Mouse (Mus musculus): ENCODE results near the gene Lrrc26. TPM values are rescaled to one million over a fixed set of nuclear protein-coding genes. Genes with fewer than 3 reads are reported as not detected.
"Not testable (repeated sequence)": the region's sequence is repeated elsewhere in the genome, so short reads cannot be mapped to it uniquely, and the experiment has no call there.

Gene Lrrc26
- total and polyA plus RNA-seq, 2 experiments from 2014 or later, result 0.20 to 1.0 TPM

GRCm38 (mm10) chr2:25244144-25244543 lies 45.6 kb upstream of the Lrrc26 start:
- TF ChIP-seq CTCF (IDR thresholded peaks at IDR 0.05; ENCODE audit: low read depth), result no peak
- H3K36me3 ChIP-seq (ENCODE audit: insufficient read depth, low read length), result peaks cover 5% of the 10 kb centered on the region; the same call in 1 of the 2 replicates
- DNase-seq (ENCODE audit: low spot score) (no peak), ATAC-seq (no peak)
- no peak overlapping the region for H3K27ac ChIP-seq
- no peaks in the 10 kb centered on the region for H3K9me3 ChIP-seq (ENCODE audit: low read length)
- no peak overlapping the region for H3K4me2 ChIP-seq (ENCODE audit: low read depth, low read length)
- H3K4me1 ChIP-seq (ENCODE audit: insufficient read depth, low read length), result peaks cover 12% of the 10 kb centered on the region
- no peaks in the 10 kb centered on the region for H3K27me3 ChIP-seq (ENCODE audit: insufficient read depth, low read length)
- WGBS, result 91% methylated on average over 4 of the region's 4 CpGs
- H3K9ac ChIP-seq (replicated peaks; ENCODE audit: low read length), result no peak overlapping the region
- no peak overlapping the region for H3K4me3 ChIP-seq (ENCODE audit: low read length)

GRCm38 (mm10) chr2:25246183-25247072 lies 43.3 kb upstream of the Lrrc26 start, which contains the start of gene AL732309.1:
AL732309.1 (minus strand) TSS chr2:25246863.
- no peak for ATAC-seq
- H3K4me3 ChIP-seq (ENCODE audit: low read length), result no peak within 1 kb of the TSS
- WGBS, result 92% methylated on average over 10 of the region's 10 CpGs

GRCm38 (mm10) chr2:25252331-25252730 lies 37.4 kb upstream of the Lrrc26 start:
- Histone ChIP-seq H3K4me2 (ENCODE audit: low read depth, low read length) (no peak overlapping the region), H3K9ac (replicated peaks; ENCODE audit: low read length) (no peak overlapping the region), H3K4me1 (ENCODE audit: insufficient read depth, low read length) (peaks cover 13% of the 10 kb centered on the region), H3K27ac (no peak overlapping the region), H3K9me3 (ENCODE audit: low read length) (no peaks in the 10 kb centered on the region), H3K36me3 (ENCODE audit: insufficient read depth, low read length) (peaks cover 10% of the 10 kb centered on the region; the same call in 1 of the 2 replicates), H3K4me3 (ENCODE audit: low read length) (no peak overlapping the region), H3K27me3 (ENCODE audit: insufficient read depth, low read length) (no peaks in the 10 kb centered on the region)
- peak; percentile 54 for TF ChIP-seq CTCF (IDR thresholded peaks at IDR 0.05; ENCODE audit: low read depth)
- ATAC-seq (no peak), DNase-seq (ENCODE audit: low spot score) (no peak)
- WGBS, result 85% methylated on average over 1 of the region's 1 CpGs

More at GRCm38 (mm10) chr2:25246183-25247072, 43.3 kb upstream of the Lrrc26 start, which contains the start of gene AL732309.1:
- Histone ChIP-seq H3K36me3 (ENCODE audit: insufficient read depth, low read length) (peaks cover 13% of the 10 kb centered on the region; the same call in 1 of the 2 replicates), H3K9ac (replicated peaks; ENCODE audit: low read length) (no peak within 1 kb of the TSS), H3K4me1 (ENCODE audit: insufficient read depth, low read length) (peaks cover 7% of the 10 kb centered on the region), H3K4me2 (ENCODE audit: low read depth, low read length) (no peak within 1 kb of the TSS), H3K27me3 (ENCODE audit: insufficient read depth, low read length) (no peaks in the 10 kb centered on the region), H3K9me3 (ENCODE audit: low read length) (no peaks in the 10 kb centered on the region), H3K27ac (no peak within 1 kb of the TSS)
- TF ChIP-seq CTCF (IDR thresholded peaks at IDR 0.05; ENCODE audit: low read depth), result no peak
- DNase-seq (ENCODE audit: low spot score), result no peak

DNA sequence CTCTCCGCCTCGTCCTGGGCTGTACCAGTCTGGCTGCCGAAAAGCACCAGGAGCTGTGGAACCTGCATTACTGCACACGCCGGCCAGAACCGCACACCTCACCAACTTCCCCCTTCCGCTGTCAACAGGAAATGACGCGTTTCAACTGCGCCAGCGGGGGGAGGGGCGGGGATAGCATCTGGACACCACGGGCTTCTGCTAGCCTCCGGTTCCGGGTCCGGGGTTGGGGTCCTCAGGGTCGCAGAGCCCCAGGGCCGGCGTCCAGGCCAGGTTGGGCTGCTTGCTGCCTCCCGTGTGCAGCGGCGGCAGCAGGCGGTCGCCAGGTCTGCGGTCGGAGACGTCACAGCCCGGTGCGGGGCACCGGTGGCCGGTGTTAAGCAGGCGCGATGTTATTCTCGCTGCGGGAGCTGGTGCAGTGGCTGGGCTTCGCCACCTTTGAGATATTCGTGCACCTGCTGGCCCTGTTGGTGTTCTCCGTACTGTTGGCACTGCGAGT lies 34.4 kb upstream of the Lrrc26 start, which contains the start of gene Tmem203:
Tmem203 (plus strand) TSS at position 156 of the 496 bp plus-strand sequence.
- TF ChIP-seq CTCF (IDR thresholded peaks at IDR 0.05; ENCODE audit: low read depth), result no peak
- ATAC-seq (peak; percentile 91), DNase-seq (ENCODE audit: low spot score) (peak; percentile 94)
- Histone ChIP-seq H3K4me3 (ENCODE audit: low read length) (peak within 1 kb of the TSS; percentile 89), H3K27ac (peak within 1 kb of the TSS; percentile 84), H3K9ac (replicated peaks; ENCODE audit: low read length) (peak within 1 kb of the TSS; percentile 79), H3K36me3 (ENCODE audit: insufficient read depth, low read length) (peaks cover 10% of the 10 kb centered on the region; the same call in 1 of the 2 replicates), H3K27me3 (ENCODE audit: insufficient read depth, low read length) (no peaks in the 10 kb centered on the region), H3K4me2 (ENCODE audit: low read depth, low read length) (peak within 1 kb of the TSS; percentile 76), H3K4me1 (ENCODE audit: insufficient read depth, low read length) (peaks cover 13% of the 10 kb centered on the region), H3K9me3 (ENCODE audit: low read length) (no peaks in the 10 kb centered on the region)
- WGBS, result 0% methylated on average over 39 of the region's 39 CpGs

DNA sequence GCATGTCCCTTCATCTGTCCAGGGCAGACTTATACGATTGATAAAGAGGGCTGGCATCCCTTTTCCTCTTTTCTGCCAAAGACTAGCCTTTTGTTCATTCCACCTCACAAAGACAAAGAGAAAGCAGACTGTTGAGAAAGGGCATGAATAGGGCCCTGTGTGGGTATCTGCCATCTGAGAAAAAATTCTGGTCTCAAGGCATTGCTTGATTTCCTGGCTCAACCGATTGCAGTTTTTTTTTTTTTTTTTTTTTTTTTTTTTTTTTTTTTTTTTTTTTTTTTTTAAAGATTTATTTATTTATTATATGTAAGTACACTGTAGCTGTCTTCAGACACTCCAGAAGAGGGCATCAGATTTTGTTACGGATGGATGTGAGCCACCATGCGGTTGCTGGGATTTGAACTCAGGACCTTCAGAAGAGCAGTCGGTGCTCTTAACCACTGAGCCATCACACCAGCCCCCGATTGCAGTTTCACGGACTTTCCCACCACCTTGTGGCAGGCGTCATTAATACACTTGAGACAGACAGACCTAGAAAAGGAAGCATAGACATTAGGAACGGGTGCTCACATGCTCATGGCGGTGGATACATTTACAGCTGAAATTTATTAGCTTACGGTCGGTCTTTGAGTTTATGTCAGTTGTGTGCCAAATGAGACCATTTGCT lies 33.1 kb upstream of the Lrrc26 start:
- H3K27ac ChIP-seq; H3K9me3 ChIP-seq (ENCODE audit: low read length); H3K36me3 ChIP-seq (ENCODE audit: insufficient read depth, low read length); ATAC-seq; H3K27me3 ChIP-seq (ENCODE audit: insufficient read depth, low read length); DNase-seq (ENCODE audit: low spot score): not testable (repeated sequence)
- Histone ChIP-seq H3K4me3 (ENCODE audit: low read length) (peak overlapping the region; percentile 89), H3K9ac (replicated peaks; ENCODE audit: low read length) (peak overlapping the region; percentile 79), H3K4me1 (ENCODE audit: insufficient read depth, low read length) (peaks cover 13% of the 10 kb centered on the region), H3K4me2 (ENCODE audit: low read depth, low read length) (peak overlapping the region; percentile 76)
- 57% methylated on average over 11 of the region's 12 CpGs for WGBS
- peak; percentile 44 for TF ChIP-seq CTCF (IDR thresholded peaks at IDR 0.05; ENCODE audit: low read depth)

DNA sequence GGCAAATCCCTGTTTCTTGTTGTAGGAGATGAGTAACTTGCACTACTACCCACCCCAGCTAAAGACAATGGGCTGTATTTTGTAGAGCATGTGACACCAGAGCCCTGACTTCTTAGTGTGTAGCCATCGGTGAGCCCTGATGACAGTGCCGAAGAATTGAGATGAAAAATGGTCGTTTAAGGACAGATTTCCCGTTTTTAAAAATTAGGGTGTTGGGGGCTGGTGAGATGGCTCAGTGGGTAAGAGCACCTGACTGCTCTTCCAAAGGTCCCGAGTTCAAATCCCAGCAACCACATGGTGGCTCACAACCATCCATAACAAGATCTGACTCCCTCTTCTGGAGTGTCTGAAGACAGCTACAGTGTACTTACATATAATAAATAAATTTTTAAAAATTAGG lies 32.5 kb upstream of the Lrrc26 start:
- not testable (repeated sequence) for H3K27ac ChIP-seq; H3K4me2 ChIP-seq (ENCODE audit: low read depth, low read length); H3K27me3 ChIP-seq (ENCODE audit: insufficient read depth, low read length); H3K4me3 ChIP-seq (ENCODE audit: low read length); ATAC-seq; DNase-seq (ENCODE audit: low spot score); H3K9ac ChIP-seq (replicated peaks; ENCODE audit: low read length); H3K9me3 ChIP-seq (ENCODE audit: low read length); H3K36me3 ChIP-seq (ENCODE audit: insufficient read depth, low read length)
- peaks cover 13% of the 10 kb centered on the region for H3K4me1 ChIP-seq (ENCODE audit: insufficient read depth, low read length)
- 87% methylated on average over 5 of the region's 5 CpGs for WGBS
